Mouse (Mus musculus): ENCODE measurements around the gene Pygo1. TPM values are rescaled to one million over a fixed set of nuclear protein-coding genes. Genes with fewer than 3 reads are reported as not detected.

The Pygo1 gene
- polyA plus RNA-seq, 1 experiment from 2014 or later, result 1.9 TPM

DNA sequence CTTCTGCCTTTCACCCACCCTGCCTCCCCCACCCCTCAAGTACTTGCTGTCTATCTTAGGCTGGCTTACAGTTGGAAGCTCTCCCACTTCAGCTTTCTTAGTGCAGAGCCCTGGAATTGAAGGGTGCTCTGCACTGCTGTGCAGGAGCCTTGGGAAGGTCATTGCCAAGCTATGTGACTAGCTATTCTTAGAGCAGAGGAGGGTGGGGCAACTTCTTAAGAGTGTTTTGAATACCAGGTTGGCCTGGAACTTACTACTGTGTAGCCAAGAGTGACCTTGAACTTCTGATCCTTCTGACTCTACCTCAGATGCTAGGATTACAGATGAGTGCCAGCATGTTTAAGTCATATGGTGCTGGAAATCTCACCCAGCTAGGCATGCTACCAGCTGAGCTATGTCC is 70.7 kb downstream of the Pygo1 start:
- Histone ChIP-seq H3K36me3 (ENCODE audit: control insufficient read depth, insufficient read depth) (0 out of 2 replicates have a peak, but pooled peaks cover 4% of the 10 kb centered on the region), H3K9me3 (replicated peaks; ENCODE audit: control insufficient read depth, low read length) (no peaks in the 10 kb centered on the region), H3K27me3 (ENCODE audit: control insufficient read depth, insufficient read depth, low read length) (no peaks in the 10 kb centered on the region), H3K4me3 (ENCODE audit: low read length) (no peak overlapping the region), H3K4me2 (ENCODE audit: low read depth, low read length) (no peak overlapping the region), H3K9ac (ENCODE audit: low read length) (no peak overlapping the region), H3K4me1 (ENCODE audit: control insufficient read depth, insufficient read depth, low read length) (peaks cover 3% of the 10 kb centered on the region), H3K27ac (ENCODE audit: low read length) (no peak overlapping the region)
- ATAC-seq (replicated peaks; ENCODE audit: extremely low read depth, insufficient read depth, low FRiP score), result no peak

DNA sequence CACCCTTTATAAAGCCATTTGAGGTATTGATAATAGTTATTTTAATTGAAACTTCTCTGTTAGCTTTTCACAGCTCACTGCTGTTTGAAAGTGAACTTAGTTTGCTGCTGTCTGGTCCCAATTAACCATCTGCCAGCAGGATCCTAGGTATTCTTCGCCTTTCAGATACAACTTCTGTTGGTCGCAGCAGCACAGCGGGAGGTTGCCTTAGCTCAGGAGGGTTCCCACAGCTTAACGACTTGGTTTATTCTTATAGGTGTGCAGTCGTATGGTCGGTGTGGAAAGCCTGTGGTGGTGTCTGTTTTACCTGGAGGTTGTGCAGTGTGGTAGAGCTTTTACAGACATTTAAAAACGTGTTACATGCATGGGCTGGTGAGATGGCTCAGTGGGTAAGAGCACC is 71.4 kb downstream of the Pygo1 start:
- no peak overlapping the region for H3K9ac ChIP-seq (ENCODE audit: low read length)
- H3K27ac ChIP-seq (ENCODE audit: low read length), result no peak overlapping the region
- no peak overlapping the region for H3K4me3 ChIP-seq (ENCODE audit: low read length)
- no peak overlapping the region for H3K4me2 ChIP-seq (ENCODE audit: low read depth, low read length)
- no peaks in the 10 kb centered on the region for H3K27me3 ChIP-seq (ENCODE audit: control insufficient read depth, insufficient read depth, low read length)
- 65% methylated on average over 7 of the region's 7 CpGs for WGBS
- H3K36me3 ChIP-seq (ENCODE audit: control insufficient read depth, insufficient read depth), result peaks cover 4% of the 10 kb centered on the region; the same call in 1 of the 2 replicates
- H3K9me3 ChIP-seq (replicated peaks; ENCODE audit: control insufficient read depth, low read length), result no peaks in the 10 kb centered on the region
- peaks cover 3% of the 10 kb centered on the region for H3K4me1 ChIP-seq (ENCODE audit: control insufficient read depth, insufficient read depth, low read length)
- ATAC-seq (replicated peaks; ENCODE audit: extremely low read depth, insufficient read depth, low FRiP score), result no peak

DNA sequence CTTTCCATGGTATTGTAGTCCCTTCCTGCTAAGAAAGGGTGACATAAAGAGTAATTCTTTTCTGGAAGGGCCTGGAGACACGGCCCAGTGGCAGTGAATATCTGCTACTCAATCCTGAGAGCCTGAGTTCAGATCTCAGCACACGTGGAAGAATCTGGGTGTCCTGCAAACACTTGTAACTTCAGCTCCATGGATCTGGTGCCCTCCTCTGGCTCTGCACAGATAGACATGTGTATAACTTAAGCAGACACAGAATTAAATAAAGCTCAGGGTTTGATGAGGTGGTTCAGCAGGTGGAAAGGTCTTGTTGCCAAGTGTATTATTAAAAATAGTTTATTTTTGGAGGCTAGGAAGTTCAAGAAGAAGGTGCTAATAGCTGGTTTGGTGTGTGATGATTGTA is 75.0 kb downstream of the Pygo1 start:
- Histone ChIP-seq H3K9ac (ENCODE audit: low read length) (no peak overlapping the region), H3K4me2 (ENCODE audit: low read depth, low read length) (no peak overlapping the region), H3K36me3 (ENCODE audit: control insufficient read depth, insufficient read depth) (peaks cover 9% of the 10 kb centered on the region; the same call in 1 of the 2 replicates), H3K4me1 (ENCODE audit: control insufficient read depth, insufficient read depth, low read length) (peaks cover 3% of the 10 kb centered on the region), H3K4me3 (ENCODE audit: low read length) (no peak overlapping the region), H3K27me3 (ENCODE audit: control insufficient read depth, insufficient read depth, low read length) (no peaks in the 10 kb centered on the region), H3K27ac (ENCODE audit: low read length) (no peak overlapping the region), H3K9me3 (replicated peaks; ENCODE audit: control insufficient read depth, low read length) (no peaks in the 10 kb centered on the region)
- 66% methylated on average over 2 of the region's 2 CpGs for WGBS
- no peak for ATAC-seq (replicated peaks; ENCODE audit: extremely low read depth, insufficient read depth, low FRiP score)

GRCm38 (mm10) chr9:73001314-73002011 is 76.0 kb downstream of the Pygo1 start:
- no peak overlapping the region for H3K27ac ChIP-seq (ENCODE audit: low read length)
- H3K4me1 ChIP-seq (ENCODE audit: control insufficient read depth, insufficient read depth, low read length), result no peaks in the 10 kb centered on the region
- peaks cover 17% of the 10 kb centered on the region for H3K36me3 ChIP-seq (ENCODE audit: control insufficient read depth, insufficient read depth)
- no peak overlapping the region for H3K4me2 ChIP-seq (ENCODE audit: low read depth, low read length)
- H3K9me3 ChIP-seq (replicated peaks; ENCODE audit: control insufficient read depth, low read length), result no peaks in the 10 kb centered on the region
- no peaks in the 10 kb centered on the region for H3K27me3 ChIP-seq (ENCODE audit: control insufficient read depth, insufficient read depth, low read length)
- WGBS, result 82% methylated on average over 13 of the region's 13 CpGs
- ATAC-seq (replicated peaks; ENCODE audit: extremely low read depth, insufficient read depth, low FRiP score), result no peak
- no peak overlapping the region for H3K4me3 ChIP-seq (ENCODE audit: low read length)
- no peak overlapping the region for H3K9ac ChIP-seq (ENCODE audit: low read length)

Other genes with a start within 250 kb of the Pygo1 start
- gene Prtg, start 118.8 kb upstream of the Pygo1 start, polyA plus RNA-seq (2015; fragmentation: Nextera tagmentation; extraction: Ambion mirVana), result 0.29 TPM in 2 replicates
- gene Dyx1c1, start 33.1 kb downstream of the Pygo1 start, polyA plus RNA-seq (2015; fragmentation: Nextera tagmentation; extraction: Ambion mirVana), result 0.45 and 0.84 TPM in 2 replicates
- not detected in 2 replicates for gene Gm44503, start 33.2 kb downstream of the Pygo1 start, polyA plus RNA-seq (2015; fragmentation: Nextera tagmentation; extraction: Ambion mirVana)
- gene Ccpg1os, start 59.7 kb downstream of the Pygo1 start, polyA plus RNA-seq (2015; fragmentation: Nextera tagmentation; extraction: Ambion mirVana), result 16.2 and 16.4 TPM in 2 replicates
- gene Ccpg1, start 59.8 kb downstream of the Pygo1 start, polyA plus RNA-seq (2015; fragmentation: Nextera tagmentation; extraction: Ambion mirVana), result 30.0 and 35.8 TPM in 2 replicates
- gene Pigb, start 114.7 kb downstream of the Pygo1 start, polyA plus RNA-seq (2015; fragmentation: Nextera tagmentation; extraction: Ambion mirVana), result 7.2 and 7.5 TPM in 2 replicates
- gene Rab27a, start 119.2 kb downstream of the Pygo1 start, polyA plus RNA-seq (2015; fragmentation: Nextera tagmentation; extraction: Ambion mirVana), result 7.7 and 11.5 TPM in 2 replicates
- gene Khdc3, start 176.2 kb downstream of the Pygo1 start, polyA plus RNA-seq (2015; fragmentation: Nextera tagmentation; extraction: Ambion mirVana), result 0.18 TPM in 1 of 2 replicates, not detected in the other
- gene Gm20509, start 176.8 kb downstream of the Pygo1 start, polyA plus RNA-seq (2015; fragmentation: Nextera tagmentation; extraction: Ambion mirVana), result not detected in 2 replicates
- 78.8 and 86.3 TPM in 2 replicates for gene Rsl24d1, start 187.8 kb downstream of the Pygo1 start, polyA plus RNA-seq (2015; fragmentation: Nextera tagmentation; extraction: Ambion mirVana)

Data from heart, embryonic 16.5 days (tissue).